Mouse (Mus musculus): ENCODE results near the gene Gm17349. TPM values are rescaled to one million over a fixed set of nuclear protein-coding genes. Genes with fewer than 3 reads are reported as not detected.

Gene Gm17349
- total and polyA plus RNA-seq, 3 experiments: 2.1 TPM; not detected in 2

- H3K79me2 ChIP-seq (ENCODE audit: control insufficient read depth, insufficient read depth, low read length, poor library complexity): no peaks in the 10 kb centered on the region
- H3K36me3 ChIP-seq (ENCODE audit: control insufficient read depth in 1 of 2, insufficient read depth in 2 of 2, low read length in 2 of 2): no peaks in the 10 kb centered on the region; a peak in 1 of 4 replicates
- no peak overlapping the region for H3K9ac ChIP-seq (ENCODE audit: control insufficient read depth, low read depth, low read length, poor library complexity, severe bottlenecking)
- DNase-seq (ENCODE audit: low read depth, low spot score): no peak
- no peaks in the 10 kb centered on the region for H3K4me1 ChIP-seq (ENCODE audit: control insufficient read depth in 1 of 2, insufficient read depth in 2 of 2, low read length in 2 of 2)
- no peak overlapping the region for H3K27ac ChIP-seq (ENCODE audit: control insufficient read depth, low read depth, low read length)
- H3K4me3 ChIP-seq (ENCODE audit: control insufficient read depth in 1 of 2, insufficient read depth in 1 of 2, low read depth in 2 of 2, low read length in 2 of 2): no peak overlapping the region
- H3K27me3 ChIP-seq (ENCODE audit: control insufficient read depth in 1 of 2, insufficient read depth in 2 of 2, low read length in 2 of 2): no peaks in the 10 kb centered on the region
- H3K9me3 ChIP-seq (replicated peaks; ENCODE audit: insufficient read depth, low read length): no peaks in the 10 kb centered on the region
- TF ChIP-seq GATA1 (IDR thresholded peaks at IDR 0.05; ENCODE audit: low read depth, low read length): no peak
- no peak for TF ChIP-seq CHD1 (IDR thresholded peaks at IDR 0.05; ENCODE audit: low read depth, low read length)
- no peak for TF ChIP-seq NRF1 (IDR thresholded peaks at IDR 0.05; ENCODE audit: insufficient read depth, low read depth, low read length, poor library complexity, severe bottlenecking)
- TF ChIP-seq MXI1 (IDR thresholded peaks at IDR 0.05; ENCODE audit: low read depth, low read length): no peak
- no peak for TF ChIP-seq POLR2AphosphoS2 (IDR thresholded peaks at IDR 0.05; ENCODE audit: low read length)
- TF ChIP-seq POLR2AphosphoS5 (IDR thresholded peaks at IDR 0.05; ENCODE audit: borderline replicate concordance, low read depth, low read length): no peak
- no peak for TF ChIP-seq ZMIZ1 (IDR thresholded peaks at IDR 0.05; ENCODE audit: low read depth, low read length)
- TF ChIP-seq MYC (IDR thresholded peaks at IDR 0.05; ENCODE audit: low read depth, low read length): no peak
- no peak for TF ChIP-seq SMC3 (IDR thresholded peaks at IDR 0.05; ENCODE audit: low read depth, low read length)
Observed at GRCm38 (mm10) chr15:99736675-99737074, 31.4 kb upstream of the Gm17349 start.

GRCm38 (mm10) chr15:99735631-99736030, 30.3 kb upstream of the Gm17349 start:
- Histone ChIP-seq H3K79me2 (ENCODE audit: control insufficient read depth, insufficient read depth, low read length, poor library complexity) (no peaks in the 10 kb centered on the region), H3K4me1 (ENCODE audit: control insufficient read depth in 1 of 2, insufficient read depth in 2 of 2, low read length in 2 of 2) (0 out of 4 replicates have a peak, but pooled peaks cover 0 to 3% of the 10 kb centered on the region in 2 experiments), H3K27ac (ENCODE audit: control insufficient read depth, low read depth, low read length) (no peak overlapping the region), H3K4me3 (ENCODE audit: control insufficient read depth in 1 of 2, insufficient read depth in 1 of 2, low read depth in 2 of 2, low read length in 2 of 2) (no peak overlapping the region), H3K9me3 (replicated peaks; ENCODE audit: insufficient read depth, low read length) (no peaks in the 10 kb centered on the region), H3K27me3 (ENCODE audit: control insufficient read depth in 1 of 2, insufficient read depth in 2 of 2, low read length in 2 of 2) (no peaks in the 10 kb centered on the region), H3K9ac (ENCODE audit: control insufficient read depth, low read depth, low read length, poor library complexity, severe bottlenecking) (no peak overlapping the region), H3K36me3 (ENCODE audit: control insufficient read depth in 1 of 2, insufficient read depth in 2 of 2, low read length in 2 of 2) (peaks cover 0 to 2% of the 10 kb centered on the region in 2 experiments; a peak in 3 of 4 replicates)
- TF ChIP-seq SIN3A (IDR thresholded peaks at IDR 0.05; ENCODE audit: low read length) (no peak), USF2 (IDR thresholded peaks at IDR 0.05; ENCODE audit: borderline replicate concordance in 1 of 2, insufficient read depth in 1 of 2, low read depth in 1 of 2, low read length in 2 of 2) (no peak), MEF2A (IDR thresholded peaks at IDR 0.05; ENCODE audit: extremely low read depth, insufficient replicate concordance, low read depth, low read length, poor library complexity, severe bottlenecking) (no peak), RAD21 (IDR thresholded peaks at IDR 0.05; ENCODE audit: low read depth, low read length) (no peak), MYB (IDR thresholded peaks at IDR 0.05; ENCODE audit: low read depth, low read length) (no peak), MYC (IDR thresholded peaks at IDR 0.05; ENCODE audit: low read depth, low read length) (no peak), TBP (IDR thresholded peaks at IDR 0.05; ENCODE audit: low read depth, low read length) (no peak), CHD2 (IDR thresholded peaks at IDR 0.05; ENCODE audit: low read length) (no peak), ETS1 (IDR thresholded peaks at IDR 0.05; ENCODE audit: low read depth, low read length) (no peak), ZMIZ1 (IDR thresholded peaks at IDR 0.05; ENCODE audit: low read depth, low read length) (no peak), KAT2A (conservative IDR thresholded peaks at IDR 0.05; ENCODE audit: low read depth, low read length) (no peak), TAL1 (IDR thresholded peaks at IDR 0.05; ENCODE audit: low read length) (no peak), EP300 (IDR thresholded peaks at IDR 0.05; ENCODE audit: low read depth in 1 of 2, low read length in 2 of 2) (no peak), CHD1 (IDR thresholded peaks at IDR 0.05; ENCODE audit: low read depth, low read length) (no peak), E2F4 (IDR thresholded peaks at IDR 0.05; ENCODE audit: borderline replicate concordance, low read depth, low read length) (no peak), MAZ (IDR thresholded peaks at IDR 0.05; ENCODE audit: low read depth, low read length) (no peak), CTCF (IDR thresholded peaks at IDR 0.05 in 2 of 3, conservative IDR thresholded peaks at IDR 0.05 in 1 of 3; ENCODE audit: control insufficient read depth in 1 of 3, insufficient read depth in 1 of 3, low read depth in 2 of 3, low read length in 3 of 3, poor library complexity in 1 of 3, severe bottlenecking in 1 of 3) (no peak), MAFK (IDR thresholded peaks at IDR 0.05; ENCODE audit: borderline replicate concordance, low read depth, low read length) (no peak), RCOR1 (IDR thresholded peaks at IDR 0.05; ENCODE audit: low read depth, low read length) (no peak), ZKSCAN1 (IDR thresholded peaks at IDR 0.05; ENCODE audit: low read depth, low read length) (no peak)
- DNase-seq (ENCODE audit: low read depth, low spot score): no peak

Data from MEL (cell line).